Mouse (Mus musculus): Measurements from ENCODE around the gene Itm2c. TPM values are rescaled to one million over a fixed set of nuclear protein-coding genes. Genes with fewer than 3 reads are reported as not detected.
A peak's percentile ranks its signal among the peaks of the same experiment; 100 is the strongest.

Gene Itm2c
- polyA plus RNA-seq, 1 experiment from 2014 or later: 107 TPM

DNA sequence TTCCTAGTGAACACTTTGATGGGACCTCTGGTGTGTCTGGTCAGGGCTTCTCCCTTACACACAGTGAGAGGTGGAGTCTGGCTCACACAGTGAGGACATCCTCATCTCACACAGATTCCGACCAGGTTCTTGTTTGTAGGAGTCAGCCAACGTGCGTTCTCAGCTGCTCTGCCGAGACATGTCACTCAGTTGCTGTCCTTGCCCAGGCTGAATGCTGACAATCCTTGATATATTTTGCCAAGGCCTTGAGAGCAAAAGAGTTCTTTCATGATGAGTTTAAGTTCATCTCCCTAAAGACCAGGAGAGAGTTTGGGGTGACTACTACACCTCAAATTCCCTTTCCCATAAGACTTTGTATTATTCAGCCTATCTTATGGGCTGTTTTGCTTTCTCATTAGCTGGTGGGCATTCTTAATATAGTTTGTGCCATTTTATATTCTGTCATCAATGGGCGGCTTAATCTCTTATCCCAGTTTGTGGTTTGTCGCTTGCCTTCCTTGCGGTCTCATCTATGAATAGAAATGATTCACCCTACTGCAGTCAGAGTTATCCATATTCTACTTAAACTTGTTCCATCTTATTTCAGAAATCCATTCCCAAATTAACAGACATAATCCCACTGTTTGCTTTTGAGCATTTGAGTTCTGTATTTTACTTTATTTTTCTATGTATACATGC is 19.1 kb downstream of the Itm2c start:
- Histone ChIP-seq H3K36me3 (ENCODE audit: insufficient read depth) (peaks cover 3% of the 10 kb centered on the region; the same call in 1 of the 2 replicates), H3K4me3 (ENCODE audit: low read depth, low read length) (no peak overlapping the region), H3K9me3 (ENCODE audit: low read depth, low read length) (no peaks in the 10 kb centered on the region), H3K27me3 (ENCODE audit: insufficient read depth, low read length) (no peaks in the 10 kb centered on the region), H3K4me1 (ENCODE audit: insufficient read depth) (peaks cover 11% of the 10 kb centered on the region), H3K27ac (ENCODE audit: low read depth) (no peak overlapping the region), H3K9ac (no peak overlapping the region), H3K4me2 (no peak overlapping the region)
- no peak for DNase-seq
- ATAC-seq (ENCODE audit: insufficient read depth): no peak
- WGBS: 81% methylated on average over 7 of the region's 7 CpGs
- TF ChIP-seq CTCF (IDR thresholded peaks at IDR 0.05; ENCODE audit: low read depth): no peak

DNA sequence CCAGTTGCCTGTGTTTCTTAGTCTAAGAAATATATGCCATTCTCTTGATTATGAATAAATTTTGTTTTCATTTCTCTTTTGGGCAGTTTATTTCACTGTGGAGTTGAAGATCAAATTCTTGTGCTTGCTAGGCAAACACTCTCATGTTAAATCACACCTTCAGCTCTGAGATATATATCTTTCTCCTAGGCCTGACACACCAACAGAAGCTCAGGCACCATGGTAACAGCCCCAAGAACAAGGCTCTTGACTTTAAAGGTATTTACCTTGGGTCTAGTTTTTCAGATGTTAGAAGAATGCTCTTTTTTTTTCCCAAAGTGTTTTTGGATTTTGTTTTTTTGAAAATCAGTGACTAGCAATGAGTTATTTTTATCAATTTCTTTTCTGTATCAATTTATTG is 21.8 kb downstream of the Itm2c start:
- ATAC-seq (ENCODE audit: insufficient read depth): no peak
- no peaks in the 10 kb centered on the region for H3K9me3 ChIP-seq (ENCODE audit: low read depth, low read length)
- no peaks in the 10 kb centered on the region for H3K36me3 ChIP-seq (ENCODE audit: insufficient read depth)
- H3K9ac ChIP-seq: no peak overlapping the region
- H3K4me1 ChIP-seq (ENCODE audit: insufficient read depth): peaks cover 4% of the 10 kb centered on the region; the same call in 1 of the 2 replicates
- TF ChIP-seq CTCF (IDR thresholded peaks at IDR 0.05; ENCODE audit: low read depth): no peak
- no peak overlapping the region for H3K4me2 ChIP-seq
- no peak overlapping the region for H3K27ac ChIP-seq (ENCODE audit: low read depth)
- H3K4me3 ChIP-seq (ENCODE audit: low read depth, low read length): no peak overlapping the region
- H3K27me3 ChIP-seq (ENCODE audit: insufficient read depth, low read length): no peaks in the 10 kb centered on the region
- no peak for DNase-seq

DNA sequence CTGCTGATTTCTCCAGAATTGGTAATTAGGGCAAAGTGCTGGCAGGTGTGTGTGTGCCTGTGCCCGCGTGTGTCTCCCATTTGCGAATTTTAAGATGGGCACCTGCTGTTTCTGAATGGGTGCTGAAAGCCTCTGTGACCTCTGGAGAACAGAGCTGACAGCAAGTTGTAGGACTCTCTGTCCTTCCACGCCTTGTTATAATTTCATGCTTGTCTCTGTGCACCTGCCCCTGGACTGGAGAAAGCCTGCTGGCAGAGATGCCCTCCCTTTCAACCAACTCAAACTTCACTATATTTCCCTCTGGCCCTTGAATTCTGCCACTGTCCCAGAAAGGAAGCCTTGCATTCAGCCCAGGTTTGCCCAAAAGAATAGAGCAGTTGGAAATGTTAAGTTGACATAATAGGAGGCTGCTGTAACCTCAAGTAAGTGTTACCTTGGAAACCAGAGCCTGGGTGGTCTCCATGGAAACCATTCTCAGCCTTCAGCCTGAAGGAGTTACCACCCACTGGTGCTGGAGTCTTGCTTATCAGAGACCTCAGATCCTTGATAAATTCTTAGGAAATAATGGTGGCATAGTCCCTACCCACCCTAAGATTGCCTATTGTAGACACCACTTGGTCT is 22.9 kb downstream of the Itm2c start:
- H3K4me2 ChIP-seq: no peak overlapping the region
- WGBS: 53% methylated on average over 4 of the region's 4 CpGs
- peak; percentile 74 for DNase-seq
- no peak for TF ChIP-seq CTCF (IDR thresholded peaks at IDR 0.05; ENCODE audit: low read depth)
- H3K4me3 ChIP-seq (ENCODE audit: low read depth, low read length): no peak overlapping the region
- peak; percentile 53; the same call in 1 of the 2 replicates for ATAC-seq (ENCODE audit: insufficient read depth)
- H3K9ac ChIP-seq: no peak overlapping the region
- no peak overlapping the region for H3K27ac ChIP-seq (ENCODE audit: low read depth)
- no peaks in the 10 kb centered on the region for H3K36me3 ChIP-seq (ENCODE audit: insufficient read depth)
- H3K27me3 ChIP-seq (ENCODE audit: insufficient read depth, low read length): no peaks in the 10 kb centered on the region
- peaks cover 4% of the 10 kb centered on the region; the same call in 1 of the 2 replicates for H3K4me1 ChIP-seq (ENCODE audit: insufficient read depth)
- no peaks in the 10 kb centered on the region for H3K9me3 ChIP-seq (ENCODE audit: low read depth, low read length)

DNA sequence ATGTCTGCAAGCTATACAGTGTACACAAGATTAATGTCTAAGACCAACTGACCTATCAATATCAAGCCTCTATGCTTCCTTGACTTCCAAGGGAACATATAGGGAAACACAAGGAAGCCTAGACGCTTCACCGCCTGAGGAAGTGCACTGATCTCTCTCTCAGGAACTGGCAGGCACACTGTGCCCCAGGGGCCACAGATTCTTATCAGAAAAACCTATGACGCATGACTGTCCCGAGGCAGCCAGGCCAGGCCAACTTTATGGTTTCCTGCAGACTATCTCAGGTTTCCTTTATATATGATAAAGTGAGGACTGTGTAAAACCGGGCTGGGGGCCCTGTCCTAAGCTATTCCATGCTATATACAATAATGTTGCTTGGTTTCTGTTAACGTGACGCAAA is 25.5 kb downstream of the Itm2c start:
- Histone ChIP-seq H3K9ac (no peak overlapping the region), H3K36me3 (ENCODE audit: insufficient read depth) (no peaks in the 10 kb centered on the region), H3K9me3 (ENCODE audit: low read depth, low read length) (no peaks in the 10 kb centered on the region), H3K4me1 (ENCODE audit: insufficient read depth) (peaks cover 4% of the 10 kb centered on the region; the same call in 1 of the 2 replicates), H3K4me2 (no peak overlapping the region), H3K4me3 (ENCODE audit: low read depth, low read length) (no peak overlapping the region), H3K27ac (ENCODE audit: low read depth) (no peak overlapping the region), H3K27me3 (ENCODE audit: insufficient read depth, low read length) (no peaks in the 10 kb centered on the region)
- 73% methylated on average over 7 of the region's 7 CpGs for WGBS
- TF ChIP-seq CTCF (IDR thresholded peaks at IDR 0.05; ENCODE audit: low read depth): no peak
- ATAC-seq (ENCODE audit: insufficient read depth): no peak
- no peak for DNase-seq

DNA sequence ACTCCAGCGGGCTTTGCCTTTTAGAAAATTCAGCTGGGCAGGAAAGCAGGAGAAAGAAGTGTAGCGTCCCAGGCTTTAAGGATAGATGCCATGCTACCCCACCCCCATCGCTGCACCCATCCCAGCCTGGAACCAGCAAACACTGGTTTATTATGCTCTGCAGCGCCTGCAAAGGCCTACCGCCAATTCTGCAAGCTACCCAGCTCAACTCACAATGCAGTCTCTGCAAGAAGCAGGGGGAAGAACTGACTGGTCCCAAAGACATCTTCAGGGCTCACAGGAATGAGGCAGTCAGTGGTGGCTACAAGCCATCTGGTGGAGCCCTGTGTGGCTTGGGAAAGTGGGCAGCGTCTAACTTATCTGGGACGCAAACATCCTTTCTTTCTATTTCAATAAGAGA is 27.6 kb downstream of the Itm2c start:
- no peak overlapping the region for H3K9ac ChIP-seq
- ATAC-seq (ENCODE audit: insufficient read depth): no peak
- H3K9me3 ChIP-seq (ENCODE audit: low read depth, low read length): no peaks in the 10 kb centered on the region
- no peak overlapping the region for H3K4me3 ChIP-seq (ENCODE audit: low read depth, low read length)
- no peak for TF ChIP-seq CTCF (IDR thresholded peaks at IDR 0.05; ENCODE audit: low read depth)
- no peaks in the 10 kb centered on the region for H3K36me3 ChIP-seq (ENCODE audit: insufficient read depth)
- peaks cover 4% of the 10 kb centered on the region; the same call in 1 of the 2 replicates for H3K4me1 ChIP-seq (ENCODE audit: insufficient read depth)
- H3K4me2 ChIP-seq: no peak overlapping the region
- no peak overlapping the region for H3K27ac ChIP-seq (ENCODE audit: low read depth)
- no peaks in the 10 kb centered on the region for H3K27me3 ChIP-seq (ENCODE audit: insufficient read depth, low read length)
- WGBS: 75% methylated on average over 7 of the region's 7 CpGs
- no peak for DNase-seq

DNA sequence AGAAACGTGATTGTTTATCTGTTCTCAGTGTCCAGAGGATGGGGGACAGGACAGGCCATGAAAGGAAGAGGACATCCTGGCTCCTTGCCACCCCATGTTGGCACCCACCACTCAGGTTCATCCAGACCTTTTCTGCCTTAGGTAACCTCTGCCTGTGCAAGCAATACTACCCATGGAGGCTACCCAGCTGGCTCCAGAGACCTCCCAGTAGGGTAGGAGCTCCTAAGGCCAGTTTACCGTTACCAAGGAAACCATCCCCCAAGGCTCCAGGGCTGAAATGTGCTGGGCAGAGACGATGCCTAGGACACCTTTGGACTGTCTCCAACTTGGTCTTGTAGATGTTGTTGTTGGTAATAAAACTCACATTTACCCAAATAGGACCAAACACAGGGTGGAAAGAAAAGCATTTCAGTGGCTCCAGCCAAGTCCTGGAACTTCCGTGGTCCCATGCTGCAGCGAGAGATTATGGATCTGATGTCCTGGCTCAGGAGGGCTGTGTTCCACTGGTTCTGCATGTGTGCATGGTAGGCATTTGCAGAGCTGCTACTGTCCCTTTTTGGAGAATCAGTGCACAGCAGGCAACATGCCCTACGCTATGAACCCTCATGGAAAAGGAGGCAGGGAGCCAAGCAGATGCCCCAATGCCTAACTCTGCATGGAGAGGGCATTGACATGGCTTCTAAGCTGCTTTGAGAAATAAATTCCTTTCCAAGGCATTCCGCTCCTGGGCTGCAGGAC is 28.2 kb downstream of the Itm2c start:
- ATAC-seq (ENCODE audit: insufficient read depth) (no peak), DNase-seq (no peak)
- H3K27ac ChIP-seq (ENCODE audit: low read depth): no peak overlapping the region
- H3K9me3 ChIP-seq (ENCODE audit: low read depth, low read length): no peaks in the 10 kb centered on the region
- TF ChIP-seq CTCF (IDR thresholded peaks at IDR 0.05; ENCODE audit: low read depth): no peak
- peaks cover 3% of the 10 kb centered on the region; the same call in 1 of the 2 replicates for H3K4me1 ChIP-seq (ENCODE audit: insufficient read depth)
- no peak overlapping the region for H3K9ac ChIP-seq
- H3K4me3 ChIP-seq (ENCODE audit: low read depth, low read length): no peak overlapping the region
- WGBS: 64% methylated on average over 7 of the region's 7 CpGs
- no peak overlapping the region for H3K4me2 ChIP-seq
- H3K27me3 ChIP-seq (ENCODE audit: insufficient read depth, low read length): no peaks in the 10 kb centered on the region
- H3K36me3 ChIP-seq (ENCODE audit: insufficient read depth): no peaks in the 10 kb centered on the region

DNA sequence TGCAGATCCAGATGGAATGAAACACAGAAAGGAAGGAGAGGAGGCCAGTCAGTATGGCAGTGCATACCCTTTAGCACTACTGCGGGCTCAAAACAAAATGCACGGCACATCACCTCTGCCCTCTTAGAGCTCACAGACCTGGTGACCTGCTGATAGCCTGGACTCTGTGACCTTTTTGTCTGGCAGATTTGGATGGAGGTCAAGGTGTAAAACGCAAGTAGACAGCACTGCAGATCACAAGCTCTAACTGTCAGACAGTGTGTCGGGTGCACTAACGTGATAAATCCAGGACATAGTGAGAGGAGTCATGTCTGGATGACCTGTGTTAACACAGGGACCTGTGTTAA is 28.8 kb downstream of the Itm2c start:
- Histone ChIP-seq H3K9ac (no peak overlapping the region), H3K4me3 (ENCODE audit: low read depth, low read length) (no peak overlapping the region), H3K27ac (ENCODE audit: low read depth) (no peak overlapping the region), H3K36me3 (ENCODE audit: insufficient read depth) (no peaks in the 10 kb centered on the region), H3K4me2 (no peak overlapping the region), H3K27me3 (ENCODE audit: insufficient read depth, low read length) (no peaks in the 10 kb centered on the region), H3K9me3 (ENCODE audit: low read depth, low read length) (no peaks in the 10 kb centered on the region), H3K4me1 (ENCODE audit: insufficient read depth) (no peaks in the 10 kb centered on the region; the same call in 1 of the 2 replicates)
- DNase-seq: no peak
- TF ChIP-seq CTCF (IDR thresholded peaks at IDR 0.05; ENCODE audit: low read depth): no peak
- WGBS: 62% methylated on average over 5 of the region's 5 CpGs
- ATAC-seq (ENCODE audit: insufficient read depth): no peak
